Mouse (Mus musculus): ENCODE results near the gene Gjc2.
A peak's percentile ranks its signal among the peaks of the same experiment; 100 is the strongest.
"Not testable (repeated sequence)": the region's sequence is repeated elsewhere in the genome, so short reads cannot be mapped to it uniquely, and the experiment has no call there.

The Gjc2 gene

GRCm38 (mm10) chr11:59182864-59183331, at the start of gene Gjc2:
Gene Gjc2 (minus strand): TSS chr11:59183213.
- DNase-seq (ENCODE audit: low spot score) = no peak

DNA sequence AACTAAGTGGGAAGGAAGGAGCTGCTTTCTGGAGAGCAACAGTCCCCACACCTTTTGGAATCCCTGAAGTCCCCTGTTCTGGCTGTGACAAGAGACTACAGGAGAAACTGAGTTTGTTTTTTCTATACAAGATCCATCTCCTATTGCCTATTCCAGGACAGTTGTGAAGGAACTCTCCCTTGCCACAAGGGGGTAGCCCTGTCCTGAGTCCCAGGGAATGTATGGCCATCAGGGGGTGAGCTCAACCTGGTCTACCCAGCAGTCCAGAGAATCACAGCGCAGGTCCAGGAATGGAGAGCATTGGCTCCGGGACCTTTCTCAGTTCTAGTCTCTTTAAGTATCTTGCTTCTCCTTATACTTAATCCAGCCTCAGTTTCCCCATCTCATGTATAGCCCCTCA, 49.8 kb upstream of the Gjc2 start:
- DNase-seq (ENCODE audit: low spot score) = no peak

DNA sequence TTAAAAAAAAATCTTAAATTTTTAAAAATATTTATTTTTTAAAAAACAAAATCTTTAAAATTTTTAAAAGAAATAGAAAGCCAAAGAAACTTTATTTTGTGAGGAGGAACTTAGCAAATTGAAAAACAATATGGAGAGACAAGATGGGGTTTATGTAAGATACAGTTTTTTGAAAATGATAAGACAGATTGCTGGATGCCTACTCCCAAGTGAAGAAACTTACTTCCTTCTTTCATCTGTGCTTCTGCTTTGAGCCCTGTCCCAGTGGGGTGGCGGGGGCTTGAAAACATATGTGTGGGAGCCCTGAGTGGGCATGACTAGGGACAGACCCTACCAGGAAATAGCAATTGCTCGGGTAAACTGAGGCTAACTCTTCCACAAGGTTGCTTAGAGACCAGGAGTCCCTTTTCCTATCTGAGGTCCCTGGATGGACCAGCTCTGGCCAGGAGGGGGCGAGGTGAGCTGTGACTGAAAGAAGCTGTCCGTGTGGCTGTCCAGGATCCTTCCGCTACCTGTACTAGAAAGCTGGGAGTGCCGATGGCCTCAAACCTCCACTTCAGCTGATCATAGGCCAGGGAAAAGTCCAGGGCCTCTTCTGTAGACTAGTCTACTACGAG, 47.2 kb upstream of the Gjc2 start:
- no peak for DNase-seq (ENCODE audit: low spot score)

DNA sequence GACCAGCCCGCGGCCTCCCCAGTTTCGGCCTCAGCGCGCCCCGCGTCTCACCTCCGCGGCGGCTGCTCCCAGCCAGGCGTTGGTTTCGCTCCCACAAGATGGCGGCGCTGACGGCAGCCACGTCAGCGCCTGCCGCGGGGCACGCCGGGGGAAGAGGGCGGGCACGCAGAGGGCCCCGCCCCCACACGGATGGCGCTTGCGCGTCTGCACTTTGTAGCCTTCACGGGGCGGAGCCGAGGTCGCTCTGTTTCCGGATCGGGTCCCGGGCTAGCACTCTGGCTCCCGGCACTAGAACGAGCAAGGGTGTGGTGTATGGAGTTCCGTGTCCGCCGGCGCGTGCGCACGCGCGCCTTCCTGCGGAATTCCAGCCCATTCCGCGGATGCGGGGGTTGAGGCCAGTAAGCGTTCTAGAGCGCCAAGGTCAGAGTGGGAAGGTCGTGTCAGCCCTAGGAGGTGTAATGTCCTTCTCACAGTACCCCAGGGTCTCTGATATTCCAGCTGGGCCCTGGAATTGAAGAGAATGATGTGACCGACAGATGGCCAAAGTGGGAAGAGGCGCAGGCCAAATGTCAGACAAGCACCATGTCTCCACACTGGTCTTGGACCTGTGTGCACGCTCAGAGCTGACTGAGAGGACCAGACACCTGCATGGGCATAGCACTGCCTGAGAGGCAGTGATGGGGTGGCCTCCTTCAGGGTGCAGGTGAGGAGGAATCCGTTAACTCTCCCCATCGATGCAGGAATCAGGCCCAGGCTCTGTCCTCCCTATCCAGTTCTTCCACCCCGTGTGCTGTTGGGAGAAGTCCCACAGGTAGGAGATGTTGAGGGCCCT, 45.3 kb upstream of the Gjc2 start, which contains the start of gene Arf1:
TSS of gene Arf1 (minus strand) at position 149 of the 832 bp plus-strand sequence.
- peak; percentile 83 for DNase-seq (ENCODE audit: low spot score)

- DNase-seq (ENCODE audit: low spot score) = no peak
Measured at GRCm38 (mm10) chr11:59227604-59228121, 44.6 kb upstream of the Gjc2 start.

GRCm38 (mm10) chr11:59226787-59227603, 44.0 kb upstream of the Gjc2 start:
- no peak for DNase-seq (ENCODE audit: low spot score)

DNA sequence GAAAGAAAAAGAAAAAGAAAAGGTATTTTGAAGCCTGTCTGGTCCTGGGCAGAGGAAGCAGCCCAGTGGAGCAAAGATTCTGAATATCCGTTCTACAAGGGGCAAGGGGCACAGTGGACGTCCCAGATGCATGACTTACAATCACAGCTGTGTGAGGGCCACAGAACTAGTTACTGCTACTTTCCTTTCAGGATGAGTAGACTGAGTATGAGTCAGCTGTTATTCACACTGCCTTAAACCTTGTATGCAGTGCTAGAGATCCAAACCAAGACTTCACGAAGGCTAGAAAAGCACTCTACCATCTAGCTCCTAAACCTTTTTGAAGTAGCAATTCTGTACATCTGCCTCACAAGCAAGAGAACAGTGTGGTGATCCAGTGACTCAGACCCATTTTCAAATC, 43.2 kb upstream of the Gjc2 start:
- DNase-seq (ENCODE audit: low spot score) = no peak

- no peak for DNase-seq (ENCODE audit: low spot score)
Measured at GRCm38 (mm10) chr11:59225167-59225566, 42.2 kb upstream of the Gjc2 start.

DNA sequence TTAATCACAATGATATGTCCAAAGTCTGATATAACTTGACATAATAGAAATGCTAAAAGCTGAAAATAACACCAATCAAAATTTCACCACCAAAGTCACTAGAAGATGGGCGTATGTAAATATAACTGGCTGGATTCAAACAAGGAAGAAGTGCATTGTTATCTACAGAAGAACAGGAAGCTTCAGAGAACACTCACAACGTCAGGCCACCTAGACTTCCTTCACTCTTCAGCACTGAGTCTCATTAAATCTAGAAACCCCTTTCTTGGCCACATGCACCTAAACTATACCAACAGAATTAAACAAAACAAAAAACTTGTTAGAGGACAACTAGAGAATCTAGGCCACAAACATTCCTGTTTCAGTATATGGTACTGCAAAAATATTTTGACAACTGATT, 41.5 kb upstream of the Gjc2 start:
- DNase-seq (ENCODE audit: low spot score) = no peak

DNA sequence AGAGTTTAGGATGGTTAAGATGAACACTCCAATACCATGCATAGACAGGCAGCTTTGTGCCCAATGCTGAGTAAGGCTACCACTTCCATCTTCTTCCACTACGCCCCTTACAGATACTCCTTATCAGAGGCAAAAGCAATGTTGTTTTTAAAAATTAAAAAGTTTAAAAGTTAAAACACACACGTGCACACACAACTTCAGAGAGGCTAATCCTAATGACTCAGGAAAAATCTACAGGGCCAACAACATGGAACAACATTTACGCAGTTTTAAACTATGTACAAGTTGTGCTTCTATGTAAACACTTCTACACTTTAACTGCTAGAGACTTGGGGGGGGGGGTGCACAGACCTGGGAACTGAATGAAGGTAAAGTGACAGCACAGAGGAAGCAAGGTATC, 41.0 kb upstream of the Gjc2 start:
- DNase-seq (ENCODE audit: low spot score) = no peak

DNA sequence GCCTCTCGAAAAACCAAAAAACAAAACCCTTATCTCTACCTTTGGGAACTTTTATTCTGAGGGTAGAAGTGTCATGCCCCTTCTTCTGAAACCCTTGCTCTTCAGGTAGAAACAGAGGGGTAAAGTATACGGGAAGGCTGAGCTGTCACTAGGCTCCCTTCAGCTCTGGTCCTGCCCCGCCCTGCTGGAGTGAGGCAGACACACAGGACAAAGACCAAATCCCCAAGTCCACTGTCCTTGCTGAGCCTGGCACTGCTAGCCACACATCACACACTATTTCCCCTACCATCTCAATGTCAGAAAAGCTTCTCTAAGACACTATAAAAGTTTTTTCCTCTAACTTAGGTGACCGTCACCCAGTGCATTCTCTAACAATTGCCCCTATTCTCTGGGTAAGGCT, 39.3 kb upstream of the Gjc2 start:
- no peak for DNase-seq (ENCODE audit: low spot score)

- no peak for DNase-seq (ENCODE audit: low spot score)
Measured at GRCm38 (mm10) chr11:59221604-59222003, 38.6 kb upstream of the Gjc2 start.

GRCm38 (mm10) chr11:59219064-59219463, 36.1 kb upstream of the Gjc2 start:
- DNase-seq (ENCODE audit: low spot score) = no peak

DNA sequence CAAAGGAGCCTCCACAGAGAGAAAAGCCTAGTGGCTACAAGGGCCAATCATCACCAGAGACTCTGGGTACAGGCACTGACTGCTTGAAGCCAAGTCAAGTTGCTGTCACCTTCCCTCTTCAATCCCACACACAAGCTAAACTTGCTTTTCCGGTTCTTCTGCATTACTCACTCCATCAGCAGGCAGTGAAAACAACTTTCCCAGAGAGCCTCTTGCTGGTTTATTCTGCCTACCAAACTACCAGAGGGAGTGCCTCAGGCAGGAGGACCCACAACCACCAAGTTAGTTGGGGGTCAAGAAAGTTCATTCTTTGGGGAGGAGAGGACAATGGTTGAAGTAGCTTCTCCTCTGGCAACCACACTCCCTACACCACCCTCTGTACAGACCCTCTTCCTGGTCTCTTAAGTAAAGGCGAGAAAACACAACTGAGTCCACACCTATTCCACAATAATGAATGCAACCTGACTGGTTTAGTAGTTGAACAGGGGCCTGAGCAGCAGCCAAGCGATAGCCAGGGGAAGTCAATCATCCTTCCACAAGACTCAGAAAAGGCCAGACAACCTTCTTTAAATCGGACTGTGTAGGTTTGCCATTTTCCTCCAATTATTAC, 35.5 kb upstream of the Gjc2 start:
- no peak for DNase-seq (ENCODE audit: low spot score)

GRCm38 (mm10) chr11:59216955-59217354, 33.9 kb upstream of the Gjc2 start:
- DNase-seq (ENCODE audit: low spot score) = no peak

DNA sequence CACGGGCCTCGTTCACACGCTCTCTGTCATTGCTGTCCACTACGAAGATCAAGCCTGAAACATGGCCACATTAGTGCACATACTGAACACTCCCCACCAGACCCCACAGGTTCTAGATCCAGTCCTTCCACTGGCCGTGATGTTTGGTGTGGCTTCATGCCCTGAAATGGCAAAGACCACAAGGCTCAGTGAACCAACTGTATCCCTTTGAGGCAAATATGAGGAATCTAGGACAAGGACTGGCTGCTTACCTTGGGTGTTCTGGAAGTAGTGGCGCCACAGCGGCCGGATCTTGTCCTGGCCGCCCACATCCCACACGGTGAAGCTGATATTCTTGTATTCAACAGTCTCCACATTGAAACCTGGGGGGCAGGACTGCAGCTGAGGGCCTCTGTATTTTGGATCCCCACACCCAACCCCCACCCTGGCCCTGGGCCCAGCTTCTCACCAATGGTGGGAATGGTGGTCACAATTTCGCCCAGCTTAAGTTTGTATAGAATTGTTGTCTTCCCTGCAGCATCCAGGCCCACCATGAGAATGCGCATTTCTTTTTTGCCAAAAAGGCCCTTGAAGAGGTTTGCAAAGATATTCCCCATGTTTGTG, 30.0 kb upstream of the Gjc2 start:
- DNase-seq (ENCODE audit: low spot score) = no peak

- DNase-seq (ENCODE audit: low spot score) = not testable (repeated sequence)
Measured at GRCm38 (mm10) chr11:59212320-59212719, 29.3 kb upstream of the Gjc2 start.

DNA sequence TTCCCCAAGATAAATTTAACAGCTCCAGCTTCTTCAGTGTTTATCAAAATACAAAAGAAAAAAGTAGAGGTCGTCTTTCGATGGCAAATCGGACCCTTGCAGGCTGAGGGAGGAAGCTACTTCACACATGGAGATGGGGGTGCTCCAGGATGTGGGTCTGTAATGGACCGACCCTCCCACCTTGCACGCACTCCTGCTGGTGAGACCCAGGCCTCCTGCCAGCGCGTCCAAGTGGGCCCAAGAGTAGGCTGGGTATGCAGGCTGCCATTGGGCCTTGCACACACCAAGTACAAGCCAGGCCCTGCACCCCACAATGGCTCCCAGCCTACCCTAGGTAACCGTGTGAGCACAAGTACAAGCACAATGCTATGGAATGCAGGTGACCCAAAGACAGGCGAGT, 28.5 kb upstream of the Gjc2 start:
- not testable (repeated sequence) for DNase-seq (ENCODE audit: low spot score)

- DNase-seq (ENCODE audit: low spot score) = no peak
Measured at GRCm38 (mm10) chr11:59210020-59210419, 27.0 kb upstream of the Gjc2 start.

DNA sequence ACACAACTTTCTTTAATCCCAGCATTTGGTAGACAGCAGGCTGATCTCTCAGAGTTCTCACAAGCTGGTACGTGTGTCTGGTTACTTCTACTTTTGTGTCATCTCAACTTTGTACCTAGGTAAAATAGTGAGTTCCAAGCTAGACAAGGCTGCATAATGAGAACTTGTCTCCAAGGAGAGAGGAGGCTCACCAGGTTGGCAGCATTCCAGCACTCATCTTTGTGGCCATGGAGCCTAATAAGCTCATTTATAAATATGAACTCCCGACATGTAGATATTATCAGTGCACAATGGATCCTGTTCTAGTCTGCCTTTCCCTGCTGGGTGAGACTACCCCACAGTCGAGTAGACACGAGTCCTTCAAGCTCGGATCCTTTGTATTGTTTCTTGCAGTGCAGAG, 26.6 kb upstream of the Gjc2 start:
- no peak for DNase-seq (ENCODE audit: low spot score)

GRCm38 (mm10) chr11:59209003-59209441, 26.0 kb upstream of the Gjc2 start:
- DNase-seq (ENCODE audit: low spot score) = no peak

Data from urinary bladder, postnatal 10 days (tissue).